Mouse (Mus musculus): ENCODE measurements around the gene Palm2. TPM values are rescaled to one million over a fixed set of nuclear protein-coding genes. Genes with fewer than 3 reads are reported as not detected.

The Palm2 gene
- polyA plus RNA-seq, 1 experiment from 2014 or later = 7.0 TPM

DNA sequence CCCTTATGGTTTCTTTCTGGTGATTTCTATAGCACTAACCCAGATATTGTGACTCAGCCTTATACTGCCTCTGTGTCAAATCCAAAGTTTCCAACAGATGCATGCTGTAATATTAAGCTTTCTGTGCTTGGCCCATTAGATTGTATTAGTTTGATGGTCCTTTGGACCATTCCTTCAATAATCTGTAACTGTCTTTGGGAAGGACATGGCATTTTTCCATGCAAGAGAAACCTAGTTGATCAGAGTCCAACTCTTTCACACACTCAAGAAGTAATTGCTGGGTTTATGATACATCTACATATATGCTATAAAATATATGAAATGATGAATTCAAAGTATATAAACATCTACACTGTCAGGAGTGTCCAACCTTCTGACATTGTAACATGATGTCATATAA is 281.8 kb downstream of the Palm2 start:
- no peaks in the 10 kb centered on the region for H3K27me3 ChIP-seq (ENCODE audit: control insufficient read depth, insufficient read depth, low read length)
- ATAC-seq (replicated peaks; ENCODE audit: insufficient number of reproducible peaks, low FRiP score, low TSS enrichment, low read depth) (no peak), DNase-seq (ENCODE audit: low spot score) (no peak)
- no peak overlapping the region for H3K4me2 ChIP-seq (ENCODE audit: low read depth, low read length)
- H3K27ac ChIP-seq (replicated peaks; ENCODE audit: low read depth, low read length) = no peak overlapping the region
- H3K9ac ChIP-seq (replicated peaks; ENCODE audit: low read length) = no peak overlapping the region
- no peaks in the 10 kb centered on the region for H3K36me3 ChIP-seq (replicated peaks; ENCODE audit: control insufficient read depth, insufficient read depth, low read depth, low read length)
- no peaks in the 10 kb centered on the region for H3K9me3 ChIP-seq (replicated peaks; ENCODE audit: control insufficient read depth, low read length)
- H3K4me3 ChIP-seq (ENCODE audit: low read depth, low read length) = no peak overlapping the region
- no peaks in the 10 kb centered on the region; the same call in 1 of the 2 replicates for H3K4me1 ChIP-seq (ENCODE audit: control insufficient read depth, insufficient read depth, low read length)

DNA sequence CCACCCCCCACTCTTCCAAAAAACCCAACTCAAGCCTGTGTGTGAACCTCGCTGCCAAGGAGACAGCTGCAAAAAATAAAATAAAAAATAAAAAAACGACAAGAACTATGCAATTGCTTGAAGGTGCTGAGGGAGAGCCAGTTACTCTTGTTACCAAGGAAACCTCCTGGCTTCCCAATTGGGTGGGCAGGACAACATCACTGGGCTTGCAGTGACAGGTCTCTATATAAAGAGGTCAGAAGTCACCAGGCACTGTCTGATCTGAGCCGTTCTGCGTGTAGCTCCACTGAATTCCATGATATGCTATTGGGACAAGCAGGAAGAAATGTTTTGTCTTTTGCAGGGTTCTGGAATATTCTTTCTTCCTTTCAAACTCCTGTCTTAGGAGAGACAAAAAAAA is 282.7 kb downstream of the Palm2 start:
- no peak overlapping the region for H3K9ac ChIP-seq (replicated peaks; ENCODE audit: low read length)
- no peaks in the 10 kb centered on the region for H3K36me3 ChIP-seq (replicated peaks; ENCODE audit: control insufficient read depth, insufficient read depth, low read depth, low read length)
- ATAC-seq (replicated peaks; ENCODE audit: insufficient number of reproducible peaks, low FRiP score, low TSS enrichment, low read depth) (no peak), DNase-seq (ENCODE audit: low spot score) (peak; percentile 51)
- H3K27me3 ChIP-seq (ENCODE audit: control insufficient read depth, insufficient read depth, low read length) = no peaks in the 10 kb centered on the region
- no peaks in the 10 kb centered on the region for H3K9me3 ChIP-seq (replicated peaks; ENCODE audit: control insufficient read depth, low read length)
- no peak overlapping the region for H3K27ac ChIP-seq (replicated peaks; ENCODE audit: low read depth, low read length)
- H3K4me3 ChIP-seq (ENCODE audit: low read depth, low read length) = no peak overlapping the region
- no peaks in the 10 kb centered on the region; the same call in 1 of the 2 replicates for H3K4me1 ChIP-seq (ENCODE audit: control insufficient read depth, insufficient read depth, low read length)
- 35% methylated on average over 4 of the region's 4 CpGs for WGBS
- no peak overlapping the region for H3K4me2 ChIP-seq (ENCODE audit: low read depth, low read length)

DNA sequence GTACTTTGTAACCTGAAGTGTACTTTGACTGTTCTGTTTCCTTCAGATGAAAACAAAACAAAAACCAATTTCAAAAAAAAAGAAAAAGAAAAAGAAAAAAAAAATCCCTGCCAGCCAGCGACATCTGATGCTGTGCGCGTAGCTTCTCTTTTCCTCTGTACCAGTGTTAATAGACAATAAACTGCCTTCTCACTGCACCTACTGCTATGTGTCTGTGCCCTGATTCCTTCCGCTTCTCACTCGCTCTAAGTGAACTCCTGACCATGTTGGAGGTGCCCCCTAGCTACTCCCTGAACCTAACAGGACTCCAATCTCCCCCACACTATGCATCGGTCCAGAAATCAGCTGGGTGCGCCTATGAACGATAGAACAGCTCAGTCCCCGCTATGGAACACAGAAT is 283.3 kb downstream of the Palm2 start, which contains the start of gene Akap2:
Akap2 (plus strand) TSS at position 304 of the 400 bp plus-strand sequence.
- H3K4me1 ChIP-seq (ENCODE audit: control insufficient read depth, insufficient read depth, low read length) = no peaks in the 10 kb centered on the region; the same call in 1 of the 2 replicates
- no peak for ATAC-seq (replicated peaks; ENCODE audit: insufficient number of reproducible peaks, low FRiP score, low TSS enrichment, low read depth)

DNA sequence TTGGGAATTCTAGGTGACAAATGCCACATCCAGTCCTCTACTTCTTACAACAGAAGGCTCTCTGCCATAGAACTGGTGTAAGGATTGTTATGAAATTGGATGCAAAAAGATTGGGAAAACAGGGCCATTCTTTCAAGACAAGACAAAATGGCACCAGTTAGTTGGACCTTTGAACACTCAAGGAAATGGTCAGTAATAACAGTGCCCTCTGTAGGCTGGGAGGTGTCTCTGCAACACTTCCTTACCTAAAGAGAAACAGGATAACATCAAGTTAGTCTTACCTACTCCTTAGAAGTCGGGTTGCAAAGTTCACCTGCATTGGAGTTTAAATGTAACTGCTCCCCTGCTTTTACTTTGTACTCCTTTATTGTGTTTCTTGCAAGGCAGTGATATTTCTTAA is 285.3 kb downstream of the Palm2 start:
- DNase-seq (ENCODE audit: low spot score) = no peak
- WGBS = 89% methylated on average over 1 of the region's 1 CpGs
- Histone ChIP-seq H3K27ac (replicated peaks; ENCODE audit: low read depth, low read length) (no peak overlapping the region), H3K36me3 (replicated peaks; ENCODE audit: control insufficient read depth, insufficient read depth, low read depth, low read length) (no peaks in the 10 kb centered on the region), H3K4me1 (ENCODE audit: control insufficient read depth, insufficient read depth, low read length) (no peaks in the 10 kb centered on the region), H3K27me3 (ENCODE audit: control insufficient read depth, insufficient read depth, low read length) (no peaks in the 10 kb centered on the region), H3K4me2 (ENCODE audit: low read depth, low read length) (no peak overlapping the region), H3K9me3 (replicated peaks; ENCODE audit: control insufficient read depth, low read length) (no peaks in the 10 kb centered on the region), H3K4me3 (ENCODE audit: low read depth, low read length) (no peak overlapping the region), H3K9ac (replicated peaks; ENCODE audit: low read length) (no peak overlapping the region)
- ATAC-seq (replicated peaks; ENCODE audit: insufficient number of reproducible peaks, low FRiP score, low TSS enrichment, low read depth) = no peak

More for the DNA sequence above, 283.3 kb downstream of the Palm2 start, which contains the start of gene Akap2:
- Histone ChIP-seq H3K4me2 (ENCODE audit: low read depth, low read length) (no peak within 1 kb of the TSS), H3K27ac (replicated peaks; ENCODE audit: low read depth, low read length) (no peak within 1 kb of the TSS), H3K36me3 (replicated peaks; ENCODE audit: control insufficient read depth, insufficient read depth, low read depth, low read length) (no peaks in the 10 kb centered on the region), H3K4me3 (ENCODE audit: low read depth, low read length) (no peak within 1 kb of the TSS), H3K27me3 (ENCODE audit: control insufficient read depth, insufficient read depth, low read length) (no peaks in the 10 kb centered on the region), H3K9ac (replicated peaks; ENCODE audit: low read length) (no peak within 1 kb of the TSS), H3K9me3 (replicated peaks; ENCODE audit: control insufficient read depth, low read length) (no peaks in the 10 kb centered on the region)
- DNase-seq (ENCODE audit: low spot score) = no peak
- WGBS = 81% methylated on average over 9 of the region's 9 CpGs

DNA sequence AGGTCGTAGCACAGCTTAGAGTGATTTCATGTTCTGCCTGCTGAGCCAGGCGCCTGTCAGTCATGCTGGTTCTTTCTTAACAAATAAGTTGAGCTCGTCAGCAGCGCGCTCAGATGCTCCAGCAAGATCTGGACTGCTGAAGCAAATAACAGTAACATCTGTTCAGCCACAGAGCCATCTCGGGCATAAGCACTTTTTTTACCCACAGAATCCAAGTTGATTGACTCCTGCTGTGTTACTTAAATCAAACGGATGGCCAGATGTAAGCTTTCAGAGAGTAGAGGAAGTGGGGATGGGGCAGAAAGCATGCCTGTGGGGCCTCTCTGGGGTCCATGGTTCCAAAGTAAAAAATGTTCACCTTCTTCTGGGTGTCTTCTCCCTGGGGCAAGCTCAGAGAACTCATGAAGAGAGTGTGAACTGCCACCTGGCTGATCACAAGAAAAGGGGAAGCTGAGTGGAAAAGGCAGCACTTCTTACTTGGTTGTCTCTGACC is 286.9 kb downstream of the Palm2 start:
- H3K4me1 ChIP-seq (ENCODE audit: control insufficient read depth, insufficient read depth, low read length) = no peaks in the 10 kb centered on the region
- no peaks in the 10 kb centered on the region for H3K27me3 ChIP-seq (ENCODE audit: control insufficient read depth, insufficient read depth, low read length)
- WGBS = 15% methylated on average over 7 of the region's 7 CpGs
- H3K4me2 ChIP-seq (ENCODE audit: low read depth, low read length) = no peak overlapping the region
- H3K36me3 ChIP-seq (replicated peaks; ENCODE audit: control insufficient read depth, insufficient read depth, low read depth, low read length) = no peaks in the 10 kb centered on the region
- no peaks in the 10 kb centered on the region for H3K9me3 ChIP-seq (replicated peaks; ENCODE audit: control insufficient read depth, low read length)
- no peak overlapping the region for H3K4me3 ChIP-seq (ENCODE audit: low read depth, low read length)
- 0 out of 2 replicates have a peak, but pooled peaks have one; percentile 44 for ATAC-seq (replicated peaks; ENCODE audit: insufficient number of reproducible peaks, low FRiP score, low TSS enrichment, low read depth)
- peak; percentile 79 for DNase-seq (ENCODE audit: low spot score)
- H3K27ac ChIP-seq (replicated peaks; ENCODE audit: low read depth, low read length) = no peak overlapping the region
- H3K9ac ChIP-seq (replicated peaks; ENCODE audit: low read length) = no peak overlapping the region

DNA sequence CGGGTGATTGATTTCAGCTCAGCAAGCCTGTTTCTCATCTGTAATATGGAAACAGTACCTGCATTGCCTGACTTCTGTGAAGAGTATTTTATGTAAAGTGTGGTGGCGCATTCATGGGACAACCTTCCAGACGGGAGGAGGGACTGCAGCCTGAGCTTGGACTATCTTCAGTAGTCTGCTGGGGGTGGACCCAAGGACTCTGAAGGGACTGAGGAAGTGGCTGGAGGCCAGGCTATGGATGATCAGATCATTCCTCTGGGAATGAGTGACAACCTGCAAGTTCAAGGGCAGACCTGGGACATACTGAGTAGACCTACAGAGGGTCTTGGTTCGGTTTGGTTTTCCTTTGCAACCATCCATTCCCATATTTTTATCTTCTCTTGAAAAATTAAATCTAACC is 288.2 kb downstream of the Palm2 start:
- H3K4me2 ChIP-seq (ENCODE audit: low read depth, low read length) = no peak overlapping the region
- no peak overlapping the region for H3K27ac ChIP-seq (replicated peaks; ENCODE audit: low read depth, low read length)
- no peak overlapping the region for H3K4me3 ChIP-seq (ENCODE audit: low read depth, low read length)
- no peak overlapping the region for H3K9ac ChIP-seq (replicated peaks; ENCODE audit: low read length)
- no peaks in the 10 kb centered on the region for H3K4me1 ChIP-seq (ENCODE audit: control insufficient read depth, insufficient read depth, low read length)
- H3K27me3 ChIP-seq (ENCODE audit: control insufficient read depth, insufficient read depth, low read length) = no peaks in the 10 kb centered on the region
- H3K36me3 ChIP-seq (replicated peaks; ENCODE audit: control insufficient read depth, insufficient read depth, low read depth, low read length) = no peaks in the 10 kb centered on the region
- no peaks in the 10 kb centered on the region for H3K9me3 ChIP-seq (replicated peaks; ENCODE audit: control insufficient read depth, low read length)
- no peak for DNase-seq (ENCODE audit: low spot score)
- ATAC-seq (replicated peaks; ENCODE audit: insufficient number of reproducible peaks, low FRiP score, low TSS enrichment, low read depth) = no peak
- WGBS = 94% methylated on average over 4 of the region's 4 CpGs

DNA sequence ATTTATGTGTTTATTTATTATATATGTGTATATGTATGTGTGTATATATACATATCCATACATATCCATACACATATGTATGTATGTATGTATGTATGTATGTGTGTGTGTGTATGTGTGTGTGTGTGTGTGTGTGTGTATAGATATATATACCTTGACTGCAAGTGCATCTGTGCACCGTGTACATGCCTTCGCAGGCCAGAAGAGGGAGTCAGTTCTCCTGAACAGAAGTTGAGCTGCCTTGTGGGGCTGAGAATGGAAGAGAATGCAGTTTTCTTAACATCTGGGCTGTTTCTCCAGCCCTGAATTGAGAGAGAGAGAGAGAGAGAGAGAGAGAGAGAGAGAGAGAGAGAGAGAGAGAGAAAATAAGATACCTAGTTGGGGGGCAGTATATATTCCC is 289.6 kb downstream of the Palm2 start:
- Histone ChIP-seq H3K4me2 (ENCODE audit: low read depth, low read length) (no peak overlapping the region), H3K27me3 (ENCODE audit: control insufficient read depth, insufficient read depth, low read length) (no peaks in the 10 kb centered on the region), H3K27ac (replicated peaks; ENCODE audit: low read depth, low read length) (no peak overlapping the region), H3K4me1 (ENCODE audit: control insufficient read depth, insufficient read depth, low read length) (no peaks in the 10 kb centered on the region), H3K4me3 (ENCODE audit: low read depth, low read length) (no peak overlapping the region), H3K9ac (replicated peaks; ENCODE audit: low read length) (no peak overlapping the region), H3K36me3 (replicated peaks; ENCODE audit: control insufficient read depth, insufficient read depth, low read depth, low read length) (no peaks in the 10 kb centered on the region), H3K9me3 (replicated peaks; ENCODE audit: control insufficient read depth, low read length) (no peaks in the 10 kb centered on the region)
- ATAC-seq (replicated peaks; ENCODE audit: insufficient number of reproducible peaks, low FRiP score, low TSS enrichment, low read depth) (no peak), DNase-seq (ENCODE audit: low spot score) (peak; percentile 40)
- 53% methylated on average over 2 of the region's 2 CpGs for WGBS

DNA sequence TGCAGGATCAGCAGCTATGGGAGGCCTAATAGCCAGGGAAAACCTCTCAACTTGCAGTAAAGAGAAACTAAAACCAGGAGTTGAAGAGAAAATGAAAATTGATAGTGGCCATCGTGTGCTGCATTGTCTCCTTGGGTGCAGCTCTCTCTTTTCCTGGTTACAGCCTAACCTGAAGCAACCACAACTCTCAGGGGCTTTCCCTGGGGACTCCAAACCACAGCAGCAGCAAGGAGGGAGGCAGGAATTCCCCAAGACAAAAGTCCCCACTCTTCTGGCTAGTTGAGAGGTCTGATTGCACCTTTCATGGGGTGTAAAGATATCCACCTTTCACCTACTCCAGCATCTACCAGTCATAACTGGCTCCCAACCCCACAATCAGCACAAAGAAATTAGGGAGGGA is 291.5 kb downstream of the Palm2 start:
- H3K9ac ChIP-seq (replicated peaks; ENCODE audit: low read length) = no peak overlapping the region
- H3K9me3 ChIP-seq (replicated peaks; ENCODE audit: control insufficient read depth, low read length) = no peaks in the 10 kb centered on the region
- 84% methylated on average over 1 of the region's 1 CpGs for WGBS
- H3K27me3 ChIP-seq (ENCODE audit: control insufficient read depth, insufficient read depth, low read length) = no peaks in the 10 kb centered on the region
- DNase-seq (ENCODE audit: low spot score) = no peak
- H3K4me2 ChIP-seq (ENCODE audit: low read depth, low read length) = no peak overlapping the region
- ATAC-seq (replicated peaks; ENCODE audit: insufficient number of reproducible peaks, low FRiP score, low TSS enrichment, low read depth) = no peak
- no peak overlapping the region for H3K27ac ChIP-seq (replicated peaks; ENCODE audit: low read depth, low read length)
- no peak overlapping the region for H3K4me3 ChIP-seq (ENCODE audit: low read depth, low read length)
- H3K4me1 ChIP-seq (ENCODE audit: control insufficient read depth, insufficient read depth, low read length) = no peaks in the 10 kb centered on the region
- no peaks in the 10 kb centered on the region for H3K36me3 ChIP-seq (replicated peaks; ENCODE audit: control insufficient read depth, insufficient read depth, low read depth, low read length)

Measured in embryonic facial prominence, embryonic 11.5 days (tissue).